Mouse (Mus musculus) midbrain, embryonic 16.5 days (tissue): ENCODE results near the gene Zmynd12. TPM values are rescaled to one million over a fixed set of nuclear protein-coding genes. Genes with fewer than 3 reads are reported as not detected.

Experiments
- ATAC-seq: fragments of 200-750 bp; cut with Nextera tagmentation; 2 replicates; pipeline ENCODE4 v1.8.0; 2017; ENCODE audit warnings: moderate TSS enrichment
- H3K27ac ChIP-seq: fragments of 300-500 bp; sonication (generic); 2 replicates; pipeline ENCODE4 v1.5.1; 2014; ENCODE audit warnings: mild to moderate bottlenecking, low read length, mixed read lengths
- H3K27me3 ChIP-seq: fragments of 300-500 bp; sonication (generic); 2 replicates; pipeline ENCODE4 v1.6.1; 2014; ENCODE audit warnings: low read depth, low read length, mixed read lengths; ENCODE audit not compliant: control insufficient read depth, insufficient read depth
- H3K36me3 ChIP-seq: fragments of 300-500 bp; sonication (generic); 2 replicates; pipeline ENCODE4 v1.6.1; 2014; ENCODE audit warnings: mild to moderate bottlenecking, low read length, moderate library complexity, mixed read lengths; ENCODE audit not compliant: control insufficient read depth, insufficient read depth
- H3K4me1 ChIP-seq: fragments of 300-500 bp; sonication (generic); 2 replicates; pipeline ENCODE4 v1.6.1; 2014; ENCODE audit warnings: mild to moderate bottlenecking, low read length, mixed read lengths; ENCODE audit not compliant: control insufficient read depth, insufficient read depth
- H3K4me2 ChIP-seq: fragments of 300-500 bp; sonication (generic); 2 replicates; pipeline ENCODE4 v1.6.1; 2014; ENCODE audit warnings: mild to moderate bottlenecking, low read length, mixed read lengths
- H3K4me3 ChIP-seq: fragments of 300-500 bp; sonication (generic); 2 replicates; pipeline ENCODE4 v1.5.1; 2014; ENCODE audit warnings: low read depth, mild to moderate bottlenecking, low read length, moderate library complexity, mixed read lengths
- H3K9ac ChIP-seq: fragments of 300-500 bp; sonication (generic); 2 replicates; pipeline ENCODE4 v1.6.1; 2014; ENCODE audit warnings: low read depth, low read length, mixed read lengths
- H3K9me3 ChIP-seq: fragments of 300-500 bp; sonication (generic); replicated peaks from 2 replicates; pipeline ENCODE4 v1.6.1; 2014; ENCODE audit warnings: mild to moderate bottlenecking, low read length, mixed read lengths; ENCODE audit not compliant: control insufficient read depth, poor library complexity, severe bottlenecking
- WGBS: fragments of 180-500 bp; shearing (Covaris S2); extraction: QIAGEN DNeasy Blood & Tissue Kit; methylation state at CpG from one replicate; pipeline ENCODE4 v1.1.7; 2014; 5-methylcytosine and 5-hydroxymethylcytosine counted together
- polyA plus RNA-seq: library from polyadenylated mRNA; unstranded; fragments of >200 nt; fragmentation: Nextera tagmentation; extraction: Ambion mirVana; gene quantifications from 2 replicates; pipeline ENCODE4 v1.2.1, GENCODE M21; 2015

Zmynd12 gene
- polyA plus RNA-seq, 1 experiment from 2014 or later, result 0.64 TPM

DNA sequence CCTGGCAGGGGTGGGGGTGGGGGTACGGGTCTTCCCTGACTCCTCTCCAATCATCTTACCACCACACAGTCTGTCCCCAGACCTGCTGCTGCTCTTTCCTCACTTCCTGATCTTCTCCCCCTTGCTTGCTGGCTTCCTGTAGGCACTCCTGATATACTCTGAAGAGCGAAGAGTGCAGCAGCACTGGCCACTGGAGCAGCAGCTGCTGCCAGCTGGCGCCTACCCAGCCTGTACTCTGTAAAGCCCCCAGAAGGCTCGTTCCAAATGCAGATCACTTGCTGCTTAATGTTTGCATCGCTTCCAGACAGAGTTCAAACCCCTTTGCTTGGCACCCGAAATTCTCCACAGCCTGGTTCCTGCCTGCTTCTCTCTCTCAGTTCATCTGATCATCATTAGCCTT lies 9.8 kb upstream of the Zmynd12 start:
- H3K36me3 ChIP-seq, result no peaks in the 10 kb centered on the region; the same call in 1 of the 2 replicates
- H3K9me3 ChIP-seq, result no peaks in the 10 kb centered on the region
- H3K27me3 ChIP-seq, result no peaks in the 10 kb centered on the region
- H3K4me2 ChIP-seq, result no peak overlapping the region
- 75% methylated on average over 6 of the region's 6 CpGs for WGBS
- H3K4me3 ChIP-seq, result no peak overlapping the region
- peaks cover 14% of the 10 kb centered on the region; the same call in 1 of the 2 replicates for H3K4me1 ChIP-seq
- no peak overlapping the region for H3K9ac ChIP-seq
- no peak for ATAC-seq
- H3K27ac ChIP-seq, result no peak overlapping the region

DNA sequence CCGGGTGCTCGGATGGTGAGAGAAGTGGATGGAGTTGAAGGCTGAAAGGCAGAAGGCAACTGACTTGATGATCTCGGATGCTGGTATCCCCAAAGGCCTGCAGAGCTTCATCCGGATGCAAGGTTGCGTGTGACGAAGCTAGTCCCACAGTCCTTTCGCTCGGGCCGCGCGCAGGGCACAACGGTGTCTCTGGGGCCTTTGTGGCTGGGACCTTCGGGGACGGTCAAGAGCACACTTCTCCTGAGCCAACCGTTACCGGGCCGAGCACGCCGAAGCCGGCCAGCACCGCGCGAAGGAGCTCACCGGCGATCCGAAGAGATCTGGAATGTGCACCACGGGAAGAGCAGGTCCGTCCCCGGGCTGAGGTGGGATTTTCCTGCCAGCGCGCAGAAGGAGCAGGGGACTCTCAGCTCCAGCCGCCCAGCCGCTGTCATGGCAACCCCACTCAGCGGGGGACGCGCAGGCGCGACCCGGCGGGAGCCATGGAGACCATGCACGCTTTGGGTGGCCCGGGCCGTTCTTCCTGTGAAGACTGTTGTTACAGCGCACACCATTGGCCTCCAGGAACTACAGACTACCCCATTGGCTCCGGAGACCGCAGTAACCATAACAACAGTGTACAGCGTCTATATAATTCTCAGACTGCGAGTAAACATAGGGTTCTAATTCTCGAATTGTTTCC lies 7.4 kb upstream of the Zmynd12 start, which contains the start of gene Ccdc30:
Gene Ccdc30, minus strand, starts transcription at position 450 of the 682 bp plus-strand sequence.
- H3K4me2 ChIP-seq, result peak within 1 kb of the TSS; percentile 86
- H3K27me3 ChIP-seq, result no peaks in the 10 kb centered on the region
- no peaks in the 10 kb centered on the region for H3K9me3 ChIP-seq
- whole genome bisulfite sequencing, result under 1% methylated on average over 49 of the region's 49 CpGs
- H3K4me3 ChIP-seq, result peak within 1 kb of the TSS; percentile 78
- H3K9ac ChIP-seq, result peak within 1 kb of the TSS; percentile 81
- peaks cover 14% of the 10 kb centered on the region; the same call in 1 of the 2 replicates for H3K4me1 ChIP-seq
- no peaks in the 10 kb centered on the region; the same call in 1 of the 2 replicates for H3K36me3 ChIP-seq
- peak; percentile 100 for ATAC-seq
- H3K27ac ChIP-seq, result peak within 1 kb of the TSS; percentile 85

DNA sequence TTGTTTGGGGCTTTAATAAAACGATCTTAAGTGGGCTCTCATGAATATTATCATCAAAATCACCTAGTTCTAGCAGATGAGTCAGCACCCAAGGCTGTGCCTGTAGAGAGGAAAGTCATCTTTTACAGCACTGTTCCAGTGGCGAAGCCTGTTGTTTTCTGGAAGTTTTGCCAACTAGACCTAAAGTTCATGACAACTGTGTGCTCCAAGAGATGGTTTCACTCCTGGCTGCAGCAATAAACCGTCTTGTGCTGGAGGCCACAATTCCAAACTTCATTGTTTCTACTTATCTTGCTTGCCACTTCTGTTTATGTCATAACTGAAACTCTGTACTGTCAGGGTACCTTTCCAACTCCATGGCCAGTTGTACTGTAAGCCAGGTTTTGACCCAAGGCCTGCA lies 5.3 kb upstream of the Zmynd12 start:
- Histone ChIP-seq H3K36me3 (no peaks in the 10 kb centered on the region), H3K9ac (no peak overlapping the region), H3K27ac (no peak overlapping the region), H3K4me3 (no peak overlapping the region), H3K4me2 (no peak overlapping the region), H3K27me3 (no peaks in the 10 kb centered on the region), H3K9me3 (no peaks in the 10 kb centered on the region), H3K4me1 (peaks cover 22% of the 10 kb centered on the region)
- 79% methylated on average over 3 of the region's 3 CpGs for WGBS
- no peak for ATAC-seq

DNA sequence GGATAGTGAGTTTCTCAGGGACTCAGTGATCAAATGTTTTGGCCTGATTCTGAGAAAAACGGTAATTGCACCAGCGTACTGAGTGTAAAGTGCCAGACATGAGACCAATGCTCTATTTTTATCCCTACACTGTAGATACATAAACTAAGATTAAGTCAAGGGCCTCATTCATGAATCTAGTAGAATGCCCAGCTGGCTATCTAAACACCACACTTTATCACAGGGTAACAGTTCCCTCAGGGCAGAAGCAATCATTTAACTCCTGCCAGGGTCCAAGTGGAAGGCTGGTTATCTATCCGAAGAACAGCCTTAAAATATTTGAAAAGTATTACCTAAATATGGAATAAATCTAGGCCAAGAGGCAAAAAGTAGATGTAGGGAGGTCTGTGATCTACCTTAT lies 4.7 kb upstream of the Zmynd12 start:
- Histone ChIP-seq H3K27ac (no peak overlapping the region), H3K4me1 (peaks cover 18% of the 10 kb centered on the region), H3K4me3 (no peak overlapping the region), H3K36me3 (no peaks in the 10 kb centered on the region), H3K9me3 (no peaks in the 10 kb centered on the region), H3K9ac (no peak overlapping the region), H3K27me3 (no peaks in the 10 kb centered on the region), H3K4me2 (no peak overlapping the region)
- 94% methylated on average over 3 of the region's 3 CpGs for WGBS
- no peak for ATAC-seq

DNA sequence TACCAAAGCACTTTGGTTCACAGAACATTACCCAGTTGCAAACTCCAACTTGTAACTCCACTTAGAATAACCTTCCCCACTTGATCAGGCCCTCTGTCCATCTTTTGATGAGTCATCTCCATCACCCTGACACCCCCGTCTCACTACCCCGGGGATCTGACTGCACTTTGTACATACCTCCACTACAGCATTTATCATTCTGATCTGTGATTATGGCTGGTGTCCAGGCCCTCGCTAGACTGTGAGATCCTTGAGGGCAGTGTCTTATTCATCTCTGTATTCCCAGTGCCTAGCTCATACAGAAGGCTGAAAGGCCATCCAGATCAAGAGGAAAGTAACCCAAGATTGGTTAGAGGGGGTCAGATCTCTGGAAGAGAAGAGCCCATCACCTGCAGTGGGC lies 1.4 kb upstream of the Zmynd12 start:
- H3K9me3 ChIP-seq, result no peaks in the 10 kb centered on the region
- peak overlapping the region; percentile 84 for H3K9ac ChIP-seq
- H3K36me3 ChIP-seq, result no peaks in the 10 kb centered on the region
- ATAC-seq, result no peak
- peaks cover 10% of the 10 kb centered on the region for H3K4me1 ChIP-seq
- H3K27ac ChIP-seq, result peak overlapping the region; percentile 92; the same call in 1 of the 2 replicates
- peak overlapping the region; percentile 62 for H3K4me3 ChIP-seq
- peak overlapping the region; percentile 89 for H3K4me2 ChIP-seq
- 71% methylated on average over 3 of the region's 3 CpGs for WGBS
- no peaks in the 10 kb centered on the region for H3K27me3 ChIP-seq

DNA sequence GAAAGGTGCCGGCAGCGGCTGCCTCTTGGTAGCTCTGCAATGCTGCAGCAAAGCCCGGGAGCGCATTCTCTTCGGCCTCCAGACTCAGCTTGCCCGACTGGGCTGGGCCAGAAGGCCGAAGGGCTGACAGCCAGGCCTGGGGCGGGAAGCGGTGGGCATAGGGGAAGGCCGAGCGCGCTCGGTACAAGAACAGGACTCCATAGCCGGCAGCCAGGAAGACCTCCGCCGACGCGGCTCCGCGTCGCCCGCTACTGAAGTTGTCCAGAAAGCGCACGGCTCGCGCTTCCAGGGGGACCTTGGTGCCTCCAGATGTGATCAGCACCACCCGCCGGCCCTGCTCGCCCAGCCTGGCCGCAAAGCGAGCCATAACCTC lies 707 bp upstream of the Zmynd12 start:
- H3K4me1 ChIP-seq, result peaks cover 10% of the 10 kb centered on the region
- no peaks in the 10 kb centered on the region for H3K27me3 ChIP-seq
- WGBS, result under 1% methylated on average over 30 of the region's 31 CpGs
- no peaks in the 10 kb centered on the region for H3K9me3 ChIP-seq
- no peaks in the 10 kb centered on the region for H3K36me3 ChIP-seq
- H3K4me3 ChIP-seq, result peak overlapping the region; percentile 62
- peak overlapping the region; percentile 84 for H3K9ac ChIP-seq
- H3K27ac ChIP-seq, result peak overlapping the region; percentile 92
- ATAC-seq, result peak; percentile 72
- H3K4me2 ChIP-seq, result peak overlapping the region; percentile 89

DNA sequence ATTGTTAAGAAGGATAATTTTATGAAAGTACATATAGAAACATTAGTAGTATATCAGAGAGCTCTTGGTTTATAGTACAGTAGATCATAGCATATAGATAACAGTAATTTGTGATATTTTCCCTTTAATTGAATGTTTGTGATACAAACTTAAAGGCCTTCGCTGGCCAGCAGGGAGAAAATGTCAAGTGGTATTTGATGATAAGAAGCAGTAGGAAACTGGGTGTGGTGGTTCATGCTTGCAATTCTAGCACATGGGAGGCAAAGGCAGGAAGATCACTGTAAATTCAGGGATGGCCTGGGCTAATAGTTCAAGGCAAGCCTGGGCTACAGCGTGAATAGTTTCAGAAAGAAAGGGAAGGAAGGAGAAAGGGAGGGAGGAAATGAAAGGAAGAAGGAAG lies 2.5 kb downstream of the Zmynd12 start:
- H3K27me3 ChIP-seq, result no peaks in the 10 kb centered on the region
- H3K4me2 ChIP-seq, result no peak overlapping the region
- no peak for ATAC-seq
- WGBS, result 93% methylated on average over 2 of the region's 2 CpGs
- no peaks in the 10 kb centered on the region for H3K9me3 ChIP-seq
- no peak overlapping the region for H3K27ac ChIP-seq
- no peak overlapping the region for H3K4me3 ChIP-seq
- no peaks in the 10 kb centered on the region for H3K36me3 ChIP-seq
- H3K9ac ChIP-seq, result no peak overlapping the region
- peaks cover 10% of the 10 kb centered on the region for H3K4me1 ChIP-seq

DNA sequence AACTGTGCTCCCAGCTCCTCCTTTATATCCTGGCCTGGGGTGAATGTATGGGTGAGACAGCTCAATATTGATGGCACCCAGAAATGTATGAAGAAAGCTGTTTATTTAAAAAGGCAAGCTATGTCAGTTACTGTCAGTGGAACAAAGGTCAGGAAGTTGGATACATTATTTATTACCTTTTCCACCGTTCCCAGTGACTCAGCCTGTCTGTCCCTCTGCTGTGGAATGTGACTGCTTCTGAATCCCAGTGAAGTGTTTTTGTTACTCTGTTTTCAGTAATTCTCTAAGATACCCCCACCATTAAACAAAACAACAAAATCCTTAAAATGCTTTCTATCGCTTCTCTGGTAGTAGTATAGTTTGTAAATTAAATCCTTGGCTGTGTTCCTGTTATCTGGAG lies 3.0 kb downstream of the Zmynd12 start:
- no peaks in the 10 kb centered on the region for H3K27me3 ChIP-seq
- H3K27ac ChIP-seq, result no peak overlapping the region
- ATAC-seq, result no peak
- no peak overlapping the region for H3K9ac ChIP-seq
- 68% methylated on average over 2 of the region's 2 CpGs for WGBS
- no peak overlapping the region for H3K4me3 ChIP-seq
- H3K9me3 ChIP-seq, result no peaks in the 10 kb centered on the region
- H3K4me1 ChIP-seq, result peaks cover 10% of the 10 kb centered on the region
- H3K4me2 ChIP-seq, result no peak overlapping the region
- H3K36me3 ChIP-seq, result no peaks in the 10 kb centered on the region

DNA sequence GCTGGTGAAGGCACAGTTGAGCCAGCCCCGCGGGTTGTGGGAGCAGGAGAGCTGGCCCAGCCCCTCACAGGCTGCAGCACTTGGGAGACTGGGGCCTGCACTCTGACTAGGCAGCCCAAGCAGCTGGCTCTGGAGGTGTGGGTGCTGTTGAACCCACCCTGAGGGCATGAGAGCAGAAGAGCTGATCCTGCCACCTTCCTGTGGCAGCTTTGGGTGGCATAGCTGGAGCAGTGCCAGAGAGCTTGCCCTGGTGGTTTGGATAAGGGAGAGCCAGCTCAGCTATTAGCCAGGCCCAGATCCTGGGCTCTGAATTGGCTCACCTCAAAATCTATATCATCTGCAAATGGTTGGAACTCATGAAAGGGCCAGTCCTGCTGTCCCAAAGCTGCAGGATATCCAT lies 5.1 kb downstream of the Zmynd12 start:
- Histone ChIP-seq H3K27me3 (no peaks in the 10 kb centered on the region), H3K27ac (no peak overlapping the region), H3K4me3 (no peak overlapping the region), H3K4me1 (peaks cover 2% of the 10 kb centered on the region; the same call in 1 of the 2 replicates), H3K36me3 (no peaks in the 10 kb centered on the region), H3K9me3 (no peaks in the 10 kb centered on the region), H3K9ac (no peak overlapping the region), H3K4me2 (no peak overlapping the region)
- no peak for ATAC-seq
- 52% methylated on average over 2 of the region's 2 CpGs for WGBS
